Mouse (Mus musculus) myocyte (in vitro differentiated cells): ENCODE data around the gene Meis2. TPM values are rescaled to one million over a fixed set of nuclear protein-coding genes. Genes with fewer than 3 reads are reported as not detected.

ENCODE experiments used
- H3K27me3 ChIP-seq: one replicate; pipeline ENCODE4 v1.6.1; 2011; ENCODE audit not compliant: control insufficient read depth, insufficient read depth, insufficient read length
- H3K36me3 ChIP-seq: one replicate; pipeline ENCODE4 v1.6.1; 2011; ENCODE audit not compliant: control insufficient read depth, insufficient read depth
- H3K4me2 ChIP-seq: one replicate; pipeline ENCODE4 v1.6.1; 2011; ENCODE audit warnings: low read depth, control low read depth
- H3K4me3 ChIP-seq: one replicate; pipeline ENCODE4 v1.5.1; 2011; ENCODE audit warnings: mild to moderate bottlenecking, control low read depth, moderate library complexity
- H3K79me2 ChIP-seq: one replicate; pipeline ENCODE4 v1.6.1; 2011; ENCODE audit not compliant: control insufficient read depth, insufficient read depth
- H3ac ChIP-seq: one replicate; pipeline ENCODE4 v1.6.1; 2011; ENCODE audit not compliant: control insufficient read depth, insufficient read length
- CEBPB ChIP-seq: IDR thresholded peaks from 2 replicates; pipeline ENCODE4 v1.6.1; 2011; ENCODE audit warnings: mild to moderate bottlenecking, moderate library complexity; ENCODE audit not compliant: poor library complexity, insufficient read depth, severe bottlenecking
- E2F4 ChIP-seq: IDR thresholded peaks from one replicate; pipeline ENCODE4 v1.6.1; 2011; ENCODE audit warnings: mild to moderate bottlenecking, control low read depth, moderate library complexity; ENCODE audit not compliant: insufficient read depth
- MAX ChIP-seq: IDR thresholded peaks from one replicate; pipeline ENCODE4 v1.6.1; 2011; ENCODE audit warnings: low read depth, mild to moderate bottlenecking, control low read depth
- MYOD1 ChIP-seq, 3 experiments: IDR thresholded peaks; one replicate each; pipeline ENCODE4 v1.6.1; 2011; ENCODE audit warnings: control low read depth in 2 of 3, low read depth in 2 of 3, mild to moderate bottlenecking in 2 of 3, moderate library complexity in 1 of 3; ENCODE audit not compliant: insufficient read length in 2 of 3, control insufficient read depth in 1 of 3
- MYOG ChIP-seq, 3 experiments: IDR thresholded peaks; one replicate each; pipeline ENCODE4 v1.6.1; 2011; ENCODE audit warnings: control low read depth in 2 of 3, low read depth in 2 of 3, mild to moderate bottlenecking in 2 of 3; ENCODE audit not compliant: insufficient read length in 2 of 3, control insufficient read depth in 1 of 3, insufficient read depth in 1 of 3
- POLR2A ChIP-seq: IDR thresholded peaks from one replicate; pipeline ENCODE4 v1.6.1; 2011; ENCODE audit warnings: low read depth, mild to moderate bottlenecking, control low read depth, moderate library complexity; ENCODE audit not compliant: insufficient read length
- POLR2AphosphoS2 ChIP-seq: IDR thresholded peaks from one replicate; pipeline ENCODE4 v1.6.1; 2011; ENCODE audit warnings: low read depth, control low read depth; ENCODE audit not compliant: insufficient read length
- REST ChIP-seq: IDR thresholded peaks from one replicate; pipeline ENCODE4 v1.6.1; 2011; ENCODE audit warnings: mild to moderate bottlenecking, control low read depth, moderate library complexity; ENCODE audit not compliant: insufficient read depth, insufficient read length
- SRF ChIP-seq: IDR thresholded peaks from one replicate; pipeline ENCODE4 v1.6.1; 2011; ENCODE audit warnings: low read depth; ENCODE audit not compliant: control insufficient read depth, insufficient read length
- TCF12 ChIP-seq: IDR thresholded peaks from one replicate; pipeline ENCODE4 v1.6.1; 2011; ENCODE audit warnings: mild to moderate bottlenecking, control low read depth; ENCODE audit not compliant: poor library complexity, insufficient read depth, severe bottlenecking
- TCF3 ChIP-seq: IDR thresholded peaks from one replicate; pipeline ENCODE4 v1.6.1; 2011; ENCODE audit warnings: low read depth, control low read depth; ENCODE audit not compliant: insufficient read length
- USF1 ChIP-seq: IDR thresholded peaks from one replicate; pipeline ENCODE4 v1.6.1; 2011; ENCODE audit warnings: low read depth, mild to moderate bottlenecking, control low read depth, moderate library complexity
- polyA plus RNA-seq: library from polyadenylated mRNA; unstranded; fragments of >200 nt; fragmentation: generic; extraction: Trizol; gene quantifications from one replicate; pipeline ENCODE4 v1.2.1, GENCODE M21; 2012; ENCODE audit warnings: missing spikeins

Gene Meis2
- polyA plus RNA-seq, 1 experiment, result 9.3 TPM

- H3K4me3 ChIP-seq, result no peak overlapping the region
- H3ac ChIP-seq, result no peak overlapping the region
- H3K79me2 ChIP-seq, result no peaks in the 10 kb centered on the region
- TF ChIP-seq POLR2AphosphoS2 (no peak), TCF12 (no peak), POLR2A (no peak), MAX (no peak), MYOD1 (IDR thresholded peaks at IDR 0.05; ENCODE audit: control insufficient read depth in 1 of 3, insufficient read length in 2 of 3, low read depth in 2 of 3) (no peak), SRF (no peak), MYOG (IDR thresholded peaks at IDR 0.05; ENCODE audit: control insufficient read depth in 1 of 3, insufficient read depth in 1 of 3, insufficient read length in 2 of 3, low read depth in 2 of 3) (no peak)
- peaks cover 6% of the 10 kb centered on the region for H3K36me3 ChIP-seq
- H3K27me3 ChIP-seq, result no peaks in the 10 kb centered on the region
- no peak overlapping the region for H3K4me2 ChIP-seq
Measured at GRCm38 (mm10) chr2:115911913-115912642, 153.6 kb downstream of the Meis2 start.

DNA sequence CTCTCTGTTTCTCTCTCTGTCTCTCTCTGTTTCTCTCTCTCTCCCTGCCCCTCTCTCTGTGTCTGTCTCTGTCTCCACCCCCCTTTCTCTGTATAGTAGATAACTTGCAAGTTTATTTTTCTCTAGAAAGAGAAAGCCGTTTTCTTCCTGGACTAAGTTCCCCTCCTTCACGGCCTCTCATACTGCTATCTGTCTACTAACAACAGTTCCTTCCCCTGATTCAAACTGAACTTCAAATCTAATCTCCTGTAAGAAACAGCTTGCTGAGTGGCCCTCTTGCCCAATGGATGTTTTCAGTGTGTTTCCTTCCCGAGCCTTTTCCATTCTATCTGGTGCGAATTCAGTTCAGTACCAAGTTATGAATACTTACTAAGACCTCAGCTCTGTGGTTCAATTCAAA, 155.4 kb downstream of the Meis2 start:
- H3K79me2 ChIP-seq, result no peaks in the 10 kb centered on the region
- no peaks in the 10 kb centered on the region for H3K27me3 ChIP-seq
- H3K4me3 ChIP-seq, result no peak overlapping the region
- no peak overlapping the region for H3K4me2 ChIP-seq
- H3K36me3 ChIP-seq, result peaks cover 6% of the 10 kb centered on the region
- TF ChIP-seq POLR2AphosphoS2 (no peak), USF1 (no peak), E2F4 (no peak), REST (no peak), MAX (no peak), POLR2A (no peak), MYOD1 (IDR thresholded peaks at IDR 0.05; ENCODE audit: control insufficient read depth in 1 of 3, insufficient read length in 2 of 3, low read depth in 2 of 3) (no peak)
- no peak overlapping the region for H3ac ChIP-seq

- Histone ChIP-seq H3K36me3 (no peaks in the 10 kb centered on the region), H3ac (no peak overlapping the region), H3K4me3 (no peak overlapping the region), H3K79me2 (no peaks in the 10 kb centered on the region), H3K27me3 (no peaks in the 10 kb centered on the region), H3K4me2 (no peak overlapping the region)
- TF ChIP-seq MYOG (IDR thresholded peaks at IDR 0.05; ENCODE audit: control insufficient read depth in 1 of 3, insufficient read depth in 1 of 3, insufficient read length in 2 of 3, low read depth in 2 of 3), result no peak
- no peak for TF ChIP-seq USF1
Measured at GRCm38 (mm10) chr2:115901007-115901406, 164.6 kb downstream of the Meis2 start.

DNA sequence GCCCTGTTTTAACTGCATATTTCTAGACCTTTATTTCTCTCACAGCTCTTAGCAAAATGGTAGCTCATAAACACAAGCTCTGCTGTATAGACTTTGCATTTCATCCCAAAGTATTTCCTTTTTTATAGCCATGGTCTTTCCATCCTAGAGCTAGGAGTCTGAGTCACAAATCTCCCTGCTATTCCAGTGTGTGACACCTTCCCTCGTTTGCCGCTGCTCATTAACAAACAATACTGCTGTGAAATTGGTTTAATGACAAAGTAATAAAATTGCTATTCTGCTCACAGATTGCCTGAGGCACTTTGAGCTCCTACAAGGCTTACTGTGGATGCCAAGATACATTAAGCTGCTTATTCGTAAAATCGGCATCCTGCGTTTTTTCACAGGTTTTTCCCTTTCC, 168.1 kb downstream of the Meis2 start:
- Histone ChIP-seq H3K36me3 (no peaks in the 10 kb centered on the region), H3K27me3 (no peaks in the 10 kb centered on the region), H3ac (no peak overlapping the region), H3K79me2 (no peaks in the 10 kb centered on the region), H3K4me3 (no peak overlapping the region), H3K4me2 (no peak overlapping the region)
- no peak for TF ChIP-seq MYOD1 (IDR thresholded peaks at IDR 0.05; ENCODE audit: control insufficient read depth in 1 of 3, insufficient read length in 2 of 3, low read depth in 2 of 3)
- no peak for TF ChIP-seq E2F4
- TF ChIP-seq MYOG (IDR thresholded peaks at IDR 0.05; ENCODE audit: control insufficient read depth in 1 of 3, insufficient read depth in 1 of 3, insufficient read length in 2 of 3, low read depth in 2 of 3), result no peak
- TF ChIP-seq POLR2A, result no peak
- TF ChIP-seq TCF12, result no peak
- no peak for TF ChIP-seq USF1
- no peak for TF ChIP-seq REST
- TF ChIP-seq SRF, result no peak
- TF ChIP-seq MAX, result no peak
- TF ChIP-seq POLR2AphosphoS2, result no peak
- no peak for TF ChIP-seq CEBPB
- TF ChIP-seq TCF3, result no peak

GRCm38 (mm10) chr2:115897001-115897400, 168.6 kb downstream of the Meis2 start:
- TF ChIP-seq E2F4 (no peak), TCF3 (no peak), REST (no peak), SRF (no peak), POLR2AphosphoS2 (no peak), MYOG (IDR thresholded peaks at IDR 0.05; ENCODE audit: control insufficient read depth in 1 of 3, insufficient read depth in 1 of 3, insufficient read length in 2 of 3, low read depth in 2 of 3) (no peak), MAX (no peak), MYOD1 (IDR thresholded peaks at IDR 0.05; ENCODE audit: control insufficient read depth in 1 of 3, insufficient read length in 2 of 3, low read depth in 2 of 3) (no peak), USF1 (no peak)
- H3K36me3 ChIP-seq, result no peaks in the 10 kb centered on the region
- H3K4me3 ChIP-seq, result no peak overlapping the region
- H3ac ChIP-seq, result no peak overlapping the region
- no peaks in the 10 kb centered on the region for H3K79me2 ChIP-seq
- no peaks in the 10 kb centered on the region for H3K27me3 ChIP-seq
- no peak overlapping the region for H3K4me2 ChIP-seq
